Mouse (Mus musculus) midbrain, embryonic 16.5 days (tissue): ENCODE data around the gene Hinfp. TPM values are rescaled to one million over a fixed set of nuclear protein-coding genes. Genes with fewer than 3 reads are reported as not detected.
A peak's percentile ranks its signal among the peaks of the same experiment; 100 is the strongest.

Experiments
- ATAC-seq: fragments of 200-750 bp; cut with Nextera tagmentation; 2 replicates; pipeline ENCODE4 v1.8.0; 2017; ENCODE audit warnings: moderate TSS enrichment
- H3K27ac ChIP-seq: fragments of 300-500 bp; sonication (generic); 2 replicates; pipeline ENCODE4 v1.5.1; 2014; ENCODE audit warnings: mild to moderate bottlenecking, low read length, mixed read lengths
- H3K27me3 ChIP-seq: fragments of 300-500 bp; sonication (generic); 2 replicates; pipeline ENCODE4 v1.6.1; 2014; ENCODE audit warnings: low read depth, low read length, mixed read lengths; ENCODE audit not compliant: control insufficient read depth, insufficient read depth
- H3K36me3 ChIP-seq: fragments of 300-500 bp; sonication (generic); 2 replicates; pipeline ENCODE4 v1.6.1; 2014; ENCODE audit warnings: mild to moderate bottlenecking, low read length, moderate library complexity, mixed read lengths; ENCODE audit not compliant: control insufficient read depth, insufficient read depth
- H3K4me1 ChIP-seq: fragments of 300-500 bp; sonication (generic); 2 replicates; pipeline ENCODE4 v1.6.1; 2014; ENCODE audit warnings: mild to moderate bottlenecking, low read length, mixed read lengths; ENCODE audit not compliant: control insufficient read depth, insufficient read depth
- H3K4me2 ChIP-seq: fragments of 300-500 bp; sonication (generic); 2 replicates; pipeline ENCODE4 v1.6.1; 2014; ENCODE audit warnings: mild to moderate bottlenecking, low read length, mixed read lengths
- H3K4me3 ChIP-seq: fragments of 300-500 bp; sonication (generic); 2 replicates; pipeline ENCODE4 v1.5.1; 2014; ENCODE audit warnings: low read depth, mild to moderate bottlenecking, low read length, moderate library complexity, mixed read lengths
- H3K9ac ChIP-seq: fragments of 300-500 bp; sonication (generic); 2 replicates; pipeline ENCODE4 v1.6.1; 2014; ENCODE audit warnings: low read depth, low read length, mixed read lengths
- H3K9me3 ChIP-seq: fragments of 300-500 bp; sonication (generic); replicated peaks from 2 replicates; pipeline ENCODE4 v1.6.1; 2014; ENCODE audit warnings: mild to moderate bottlenecking, low read length, mixed read lengths; ENCODE audit not compliant: control insufficient read depth, poor library complexity, severe bottlenecking
- WGBS: fragments of 180-500 bp; shearing (Covaris S2); extraction: QIAGEN DNeasy Blood & Tissue Kit; methylation state at CpG from one replicate; pipeline ENCODE4 v1.1.7; 2014; 5-methylcytosine and 5-hydroxymethylcytosine counted together
- polyA plus RNA-seq: library from polyadenylated mRNA; unstranded; fragments of >200 nt; fragmentation: Nextera tagmentation; extraction: Ambion mirVana; gene quantifications from 2 replicates; pipeline ENCODE4 v1.2.1, GENCODE M21; 2015

Gene Hinfp
- polyA plus RNA-seq, 1 experiment from 2014 or later, result 30.0 TPM

GRCm38 (mm10) chr9:44318076-44318825 lies 12.8 kb upstream of the Hinfp start:
- H3K36me3 ChIP-seq, result peaks cover 17% of the 10 kb centered on the region
- H3K9me3 ChIP-seq, result no peaks in the 10 kb centered on the region
- ATAC-seq, result no peak
- no peak overlapping the region for H3K27ac ChIP-seq
- H3K27me3 ChIP-seq, result no peaks in the 10 kb centered on the region
- H3K9ac ChIP-seq, result peak overlapping the region; percentile 97
- peaks cover 28% of the 10 kb centered on the region for H3K4me1 ChIP-seq
- peak overlapping the region; percentile 97 for H3K4me3 ChIP-seq
- 43% methylated on average over 5 of the region's 5 CpGs for WGBS
- peak overlapping the region; percentile 91 for H3K4me2 ChIP-seq

GRCm38 (mm10) chr9:44317452-44317851 lies 12.0 kb upstream of the Hinfp start:
- H3K4me1 ChIP-seq, result peaks cover 28% of the 10 kb centered on the region
- no peaks in the 10 kb centered on the region for H3K27me3 ChIP-seq
- no peak overlapping the region for H3K27ac ChIP-seq
- ATAC-seq, result no peak
- H3K4me3 ChIP-seq, result no peak overlapping the region
- H3K4me2 ChIP-seq, result peak overlapping the region; percentile 91
- no peaks in the 10 kb centered on the region for H3K9me3 ChIP-seq
- WGBS, result 69% methylated on average over 4 of the region's 4 CpGs
- peaks cover 17% of the 10 kb centered on the region for H3K36me3 ChIP-seq
- 0 out of 2 replicates have a peak overlapping the region, but pooled peaks have one; percentile 97 for H3K9ac ChIP-seq

- no peak overlapping the region for H3K4me2 ChIP-seq
- H3K27ac ChIP-seq, result no peak overlapping the region
- no peaks in the 10 kb centered on the region for H3K9me3 ChIP-seq
- 96% methylated on average over 18 of the region's 18 CpGs for WGBS
- peaks cover 19% of the 10 kb centered on the region for H3K36me3 ChIP-seq
- no peaks in the 10 kb centered on the region for H3K27me3 ChIP-seq
- H3K4me1 ChIP-seq, result peaks cover 21% of the 10 kb centered on the region
- no peak for ATAC-seq
- no peak overlapping the region for H3K4me3 ChIP-seq
- H3K9ac ChIP-seq, result no peak overlapping the region
Measured at GRCm38 (mm10) chr9:44314910-44315309, 9.4 kb upstream of the Hinfp start.

GRCm38 (mm10) chr9:44314257-44314547 lies 8.7 kb upstream of the Hinfp start:
- Histone ChIP-seq H3K36me3 (peaks cover 19% of the 10 kb centered on the region), H3K4me3 (no peak overlapping the region), H3K4me2 (no peak overlapping the region), H3K27ac (no peak overlapping the region), H3K9ac (no peak overlapping the region), H3K4me1 (peaks cover 19% of the 10 kb centered on the region), H3K9me3 (no peaks in the 10 kb centered on the region), H3K27me3 (no peaks in the 10 kb centered on the region)
- WGBS, result 54% methylated on average over 4 of the region's 4 CpGs
- ATAC-seq, result no peak

- H3K36me3 ChIP-seq, result peaks cover 19% of the 10 kb centered on the region
- H3K9ac ChIP-seq, result no peak overlapping the region
- WGBS, result 72% methylated on average over 19 of the region's 19 CpGs
- ATAC-seq, result no peak
- no peaks in the 10 kb centered on the region for H3K27me3 ChIP-seq
- H3K27ac ChIP-seq, result no peak overlapping the region
- peaks cover 14% of the 10 kb centered on the region for H3K4me1 ChIP-seq
- H3K4me3 ChIP-seq, result no peak overlapping the region
- H3K4me2 ChIP-seq, result no peak overlapping the region
- H3K9me3 ChIP-seq, result no peaks in the 10 kb centered on the region
Measured at GRCm38 (mm10) chr9:44313476-44314256, 8.2 kb upstream of the Hinfp start.

- Histone ChIP-seq H3K36me3 (peaks cover 19% of the 10 kb centered on the region), H3K9ac (no peak overlapping the region), H3K27ac (no peak overlapping the region), H3K4me1 (no peaks in the 10 kb centered on the region), H3K27me3 (no peaks in the 10 kb centered on the region), H3K9me3 (no peaks in the 10 kb centered on the region), H3K4me3 (no peak overlapping the region), H3K4me2 (no peak overlapping the region)
- ATAC-seq, result peak; percentile 36; the same call in 1 of the 2 replicates
- WGBS, result 7% methylated on average over 27 of the region's 27 CpGs
Measured at GRCm38 (mm10) chr9:44311136-44312134, 6.0 kb upstream of the Hinfp start.

GRCm38 (mm10) chr9:44310750-44311135 lies 5.3 kb upstream of the Hinfp start:
- peaks cover 19% of the 10 kb centered on the region for H3K36me3 ChIP-seq
- no peak overlapping the region for H3K4me2 ChIP-seq
- no peak overlapping the region for H3K9ac ChIP-seq
- 28% methylated on average over 10 of the region's 10 CpGs for WGBS
- H3K4me1 ChIP-seq, result no peaks in the 10 kb centered on the region
- ATAC-seq, result no peak
- H3K9me3 ChIP-seq, result no peaks in the 10 kb centered on the region
- H3K27me3 ChIP-seq, result no peaks in the 10 kb centered on the region
- H3K27ac ChIP-seq, result no peak overlapping the region
- H3K4me3 ChIP-seq, result no peak overlapping the region

- H3K4me2 ChIP-seq, result no peak overlapping the region
- H3K27me3 ChIP-seq, result no peaks in the 10 kb centered on the region
- no peak for ATAC-seq
- 70% methylated on average over 3 of the region's 3 CpGs for WGBS
- H3K9me3 ChIP-seq, result no peaks in the 10 kb centered on the region
- H3K4me3 ChIP-seq, result no peak overlapping the region
- peaks cover 1% of the 10 kb centered on the region for H3K4me1 ChIP-seq
- H3K36me3 ChIP-seq, result peaks cover 11% of the 10 kb centered on the region
- H3K9ac ChIP-seq, result no peak overlapping the region
- H3K27ac ChIP-seq, result no peak overlapping the region
Measured at GRCm38 (mm10) chr9:44309756-44310155, 4.3 kb upstream of the Hinfp start.
